Mouse (Mus musculus) left cerebral cortex, adult 9 months (tissue): ENCODE data around the gene Chn1.
A peak's percentile ranks its signal among the peaks of the same experiment; 100 is the strongest.
"Not testable (repeated sequence)": the region's sequence is repeated elsewhere in the genome, so short reads cannot be mapped to it uniquely, and the experiment has no call there.

ENCODE experiments used
- DNase-seq, 2 experiments: peaks; one replicate each; pipeline ENCODE4 v3.0.0; 2022; ENCODE audit warnings: low spot score in 2 of 2

Gene Chn1

GRCm38 (mm10) chr2:73774786-73775682 lies at the start of gene Chn1:
Gene Chn1 (minus strand): TSS chr2:73775346.
- DNase-seq, result peak; percentile 35 to 59

GRCm38 (mm10) chr2:73818742-73819141 lies 43.6 kb upstream of the Chn1 start:
- no peak for DNase-seq

GRCm38 (mm10) chr2:73807609-73808008 lies 32.5 kb upstream of the Chn1 start:
- DNase-seq, result no peak

- DNase-seq, result not testable (repeated sequence)
Measured at GRCm38 (mm10) chr2:73800127-73800526, 25.0 kb upstream of the Chn1 start.

- no peak for DNase-seq
Measured at GRCm38 (mm10) chr2:73798786-73799185, 23.6 kb upstream of the Chn1 start.

- DNase-seq, result no peak
Measured at GRCm38 (mm10) chr2:73798136-73798535, 23.0 kb upstream of the Chn1 start.

GRCm38 (mm10) chr2:73791846-73792630 lies 16.9 kb upstream of the Chn1 start:
- DNase-seq, result no peak

- DNase-seq, result no peak
Measured at GRCm38 (mm10) chr2:73790332-73790731, 15.2 kb upstream of the Chn1 start.

- no peak for DNase-seq
Measured at GRCm38 (mm10) chr2:73788395-73788794, 13.2 kb upstream of the Chn1 start.

- no peak for DNase-seq
Measured at GRCm38 (mm10) chr2:73782371-73782905, 7.3 kb upstream of the Chn1 start.

GRCm38 (mm10) chr2:73780321-73781010 lies 5.3 kb upstream of the Chn1 start:
- DNase-seq, result no peak

- DNase-seq, result no peak
Measured at GRCm38 (mm10) chr2:73779796-73780195, 4.7 kb upstream of the Chn1 start.

- DNase-seq, result no peak
Measured at GRCm38 (mm10) chr2:73779016-73779595, 4.0 kb upstream of the Chn1 start.

GRCm38 (mm10) chr2:73776936-73777335 lies 1.8 kb upstream of the Chn1 start:
- no peak for DNase-seq

GRCm38 (mm10) chr2:73775683-73776310 lies 651 bp upstream of the Chn1 start:
- no peak for DNase-seq

- no peak for DNase-seq
Measured at GRCm38 (mm10) chr2:73772945-73773344, 2.2 kb downstream of the Chn1 start.

- DNase-seq, result no peak
Measured at GRCm38 (mm10) chr2:73768669-73769068, 6.5 kb downstream of the Chn1 start.

- DNase-seq, result no peak
Measured at GRCm38 (mm10) chr2:73763541-73763940, 11.6 kb downstream of the Chn1 start.

- DNase-seq, result no peak
Measured at GRCm38 (mm10) chr2:73759899-73760298, 15.2 kb downstream of the Chn1 start.

GRCm38 (mm10) chr2:73759027-73759426 lies 16.1 kb downstream of the Chn1 start:
- DNase-seq, result no peak

- no peak for DNase-seq
Measured at GRCm38 (mm10) chr2:73747297-73747696, 27.8 kb downstream of the Chn1 start.
